Mouse (Mus musculus): ENCODE data around the gene Vasp. TPM values are rescaled to one million over a fixed set of nuclear protein-coding genes. Genes with fewer than 3 reads are reported as not detected.

The Vasp gene
- polyA plus RNA-seq, 1 experiment: 30.8 TPM

- 60% methylated on average over 4 of the region's 4 CpGs for WGBS
- no peaks in the 10 kb centered on the region for H3K27me3 ChIP-seq (ENCODE audit: control insufficient read depth, insufficient read depth, low read length)
- no peak for TF ChIP-seq POLR2A (IDR thresholded peaks at IDR 0.05; ENCODE audit: borderline replicate concordance, insufficient read depth, low read length)
- peaks cover 32% of the 10 kb centered on the region for H3K4me1 ChIP-seq (ENCODE audit: control insufficient read depth, insufficient read depth, low read length)
- H3K4me3 ChIP-seq (replicated peaks; ENCODE audit: insufficient read depth, low read depth, low read length): no peak overlapping the region
- DNase-seq: no peak
- H3K27ac ChIP-seq (ENCODE audit: insufficient read depth, low read length): no peak overlapping the region
Observed at GRCm38 (mm10) chr7:19239986-19240385, 31.6 kb downstream of the Vasp start.

GRCm38 (mm10) chr7:19239423-19239822 lies 32.2 kb downstream of the Vasp start:
- no peak overlapping the region for H3K27ac ChIP-seq (ENCODE audit: insufficient read depth, low read length)
- 0% methylated on average over 1 of the region's 1 CpGs for WGBS
- peak; percentile 98 for TF ChIP-seq CTCF (IDR thresholded peaks at IDR 0.05; ENCODE audit: borderline replicate concordance, insufficient read depth, low read depth, low read length)
- no peak for TF ChIP-seq POLR2A (IDR thresholded peaks at IDR 0.05; ENCODE audit: borderline replicate concordance, insufficient read depth, low read length)
- H3K4me1 ChIP-seq (ENCODE audit: control insufficient read depth, insufficient read depth, low read length): peaks cover 26% of the 10 kb centered on the region
- no peak overlapping the region for H3K4me3 ChIP-seq (replicated peaks; ENCODE audit: insufficient read depth, low read depth, low read length)
- DNase-seq: peak; percentile 85 to 93
- no peaks in the 10 kb centered on the region for H3K27me3 ChIP-seq (ENCODE audit: control insufficient read depth, insufficient read depth, low read length)

- no peak for DNase-seq
- TF ChIP-seq CTCF (IDR thresholded peaks at IDR 0.05; ENCODE audit: borderline replicate concordance, insufficient read depth, low read depth, low read length) (no peak), POLR2A (IDR thresholded peaks at IDR 0.05; ENCODE audit: borderline replicate concordance, insufficient read depth, low read length) (no peak)
- 97% methylated on average over 4 of the region's 4 CpGs for WGBS
- no peak overlapping the region for H3K4me3 ChIP-seq (replicated peaks; ENCODE audit: insufficient read depth, low read depth, low read length)
- H3K27ac ChIP-seq (ENCODE audit: insufficient read depth, low read length): no peak overlapping the region
- H3K4me1 ChIP-seq (ENCODE audit: control insufficient read depth, insufficient read depth, low read length): peaks cover 15% of the 10 kb centered on the region
- no peaks in the 10 kb centered on the region for H3K27me3 ChIP-seq (ENCODE audit: control insufficient read depth, insufficient read depth, low read length)
Observed at GRCm38 (mm10) chr7:19238344-19238743, 33.3 kb downstream of the Vasp start.

- H3K27ac ChIP-seq (ENCODE audit: insufficient read depth, low read length): no peak overlapping the region
- TF ChIP-seq CTCF (IDR thresholded peaks at IDR 0.05; ENCODE audit: borderline replicate concordance, insufficient read depth, low read depth, low read length) (no peak), POLR2A (IDR thresholded peaks at IDR 0.05; ENCODE audit: borderline replicate concordance, insufficient read depth, low read length) (no peak)
Observed at GRCm38 (mm10) chr7:19236411-19236810, 35.2 kb downstream of the Vasp start.

DNA sequence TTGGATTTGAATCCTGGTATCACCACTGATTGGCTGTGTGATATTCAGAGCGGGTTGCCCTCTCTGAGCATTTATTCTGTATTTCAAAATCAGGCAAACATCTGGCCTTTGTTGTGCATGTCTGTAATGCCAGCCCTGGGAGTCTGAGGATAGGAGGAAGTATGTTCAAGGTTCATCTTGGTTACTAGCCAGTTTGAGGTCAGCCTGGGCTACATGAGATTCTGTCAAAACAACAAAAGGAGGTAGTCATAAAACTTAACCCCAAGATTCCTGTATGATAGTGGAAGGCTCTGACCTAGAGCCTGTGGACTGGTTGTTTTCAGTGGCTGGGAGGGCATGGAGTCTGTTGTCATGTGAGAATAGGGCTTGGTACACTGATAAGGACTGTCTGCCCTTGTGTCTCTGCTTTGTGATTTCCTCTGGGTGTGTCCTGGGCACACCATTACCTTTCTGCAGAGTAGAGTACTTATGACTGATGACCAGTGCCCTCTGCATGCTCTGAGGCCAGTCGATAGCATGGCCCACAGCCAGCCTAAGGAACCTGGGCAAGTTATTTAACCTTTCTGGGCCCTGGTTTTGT lies 36.4 kb downstream of the Vasp start:
- Histone ChIP-seq H3K27me3 (ENCODE audit: control insufficient read depth, insufficient read depth, low read length) (no peaks in the 10 kb centered on the region), H3K27ac (ENCODE audit: insufficient read depth, low read length) (no peak overlapping the region), H3K4me1 (ENCODE audit: control insufficient read depth, insufficient read depth, low read length) (peaks cover 7% of the 10 kb centered on the region; the same call in 1 of the 2 replicates), H3K4me3 (replicated peaks; ENCODE audit: insufficient read depth, low read depth, low read length) (no peak overlapping the region)
- no peak for DNase-seq
- 82% methylated on average over 2 of the region's 2 CpGs for WGBS
- TF ChIP-seq CTCF (IDR thresholded peaks at IDR 0.05; ENCODE audit: borderline replicate concordance, insufficient read depth, low read depth, low read length) (no peak), POLR2A (IDR thresholded peaks at IDR 0.05; ENCODE audit: borderline replicate concordance, insufficient read depth, low read length) (no peak)

More at GRCm38 (mm10) chr7:19236411-19236810, 35.2 kb downstream of the Vasp start:
- H3K4me1 ChIP-seq (ENCODE audit: control insufficient read depth, insufficient read depth, low read length): peaks cover 14% of the 10 kb centered on the region
- no peak for DNase-seq
- H3K4me3 ChIP-seq (replicated peaks; ENCODE audit: insufficient read depth, low read depth, low read length): no peak overlapping the region
- 48% methylated on average over 2 of the region's 2 CpGs for WGBS
- no peaks in the 10 kb centered on the region for H3K27me3 ChIP-seq (ENCODE audit: control insufficient read depth, insufficient read depth, low read length)

DNA sequence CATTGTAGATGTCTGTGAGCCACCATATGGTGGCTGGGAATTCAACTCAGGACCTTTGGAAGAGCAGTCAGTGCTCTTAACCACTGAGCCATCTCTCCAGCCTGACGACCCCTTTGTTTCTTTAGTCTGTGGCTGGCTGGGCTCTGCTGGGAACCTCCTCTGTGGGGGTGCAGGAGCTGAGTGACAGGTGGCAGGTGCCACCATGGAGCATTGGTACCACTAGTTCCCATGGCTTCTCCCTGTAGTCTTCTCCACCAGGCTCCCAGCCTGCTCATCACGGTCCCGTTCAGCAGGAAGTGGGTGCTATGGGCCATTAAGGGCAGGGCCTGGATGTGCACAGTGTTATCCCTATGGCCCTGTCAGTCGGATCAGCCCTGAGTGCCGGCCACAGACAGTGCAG lies 37.0 kb downstream of the Vasp start:
- Histone ChIP-seq H3K27me3 (ENCODE audit: control insufficient read depth, insufficient read depth, low read length) (no peaks in the 10 kb centered on the region), H3K4me1 (ENCODE audit: control insufficient read depth, insufficient read depth, low read length) (peaks cover 7% of the 10 kb centered on the region; the same call in 1 of the 2 replicates), H3K4me3 (replicated peaks; ENCODE audit: insufficient read depth, low read depth, low read length) (no peak overlapping the region), H3K27ac (ENCODE audit: insufficient read depth, low read length) (no peak overlapping the region)
- 64% methylated on average over 5 of the region's 5 CpGs for WGBS
- DNase-seq: no peak
- no peak for TF ChIP-seq CTCF (IDR thresholded peaks at IDR 0.05; ENCODE audit: borderline replicate concordance, insufficient read depth, low read depth, low read length)
- no peak for TF ChIP-seq POLR2A (IDR thresholded peaks at IDR 0.05; ENCODE audit: borderline replicate concordance, insufficient read depth, low read length)

- TF ChIP-seq CTCF (IDR thresholded peaks at IDR 0.05; ENCODE audit: borderline replicate concordance, insufficient read depth, low read depth, low read length) (no peak), POLR2A (IDR thresholded peaks at IDR 0.05; ENCODE audit: borderline replicate concordance, insufficient read depth, low read length) (no peak)
- DNase-seq: no peak
- no peak overlapping the region for H3K4me3 ChIP-seq (replicated peaks; ENCODE audit: insufficient read depth, low read depth, low read length)
- 89% methylated on average over 3 of the region's 3 CpGs for WGBS
- H3K4me1 ChIP-seq (ENCODE audit: control insufficient read depth, insufficient read depth, low read length): peaks cover 10% of the 10 kb centered on the region; the same call in 1 of the 2 replicates
- H3K27ac ChIP-seq (ENCODE audit: insufficient read depth, low read length): no peak overlapping the region
- H3K27me3 ChIP-seq (ENCODE audit: control insufficient read depth, insufficient read depth, low read length): no peaks in the 10 kb centered on the region
Observed at GRCm38 (mm10) chr7:19231849-19232248, 39.8 kb downstream of the Vasp start.

DNA sequence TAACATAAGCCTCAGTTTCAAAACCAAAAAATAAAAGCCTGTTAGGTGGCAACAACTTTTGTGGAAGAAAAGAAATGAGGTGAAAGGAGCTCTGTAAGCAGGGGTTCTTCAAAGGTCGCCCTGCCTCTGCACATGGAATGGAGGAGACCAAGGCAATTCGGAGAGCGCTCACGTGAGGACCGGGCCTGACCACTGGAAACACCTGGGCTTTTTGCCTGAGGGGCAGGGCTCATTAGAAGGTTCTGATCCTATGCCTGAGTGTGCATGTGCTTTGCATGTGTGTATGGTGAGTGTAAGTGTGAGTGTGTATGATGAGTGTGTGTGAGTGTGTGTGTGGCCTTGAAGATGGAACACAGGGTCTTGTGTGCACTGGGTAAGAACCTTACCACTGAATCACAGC lies 40.7 kb downstream of the Vasp start:
- 94% methylated on average over 5 of the region's 5 CpGs for WGBS
- no peak for DNase-seq
- TF ChIP-seq CTCF (IDR thresholded peaks at IDR 0.05; ENCODE audit: borderline replicate concordance, insufficient read depth, low read depth, low read length) (no peak), POLR2A (IDR thresholded peaks at IDR 0.05; ENCODE audit: borderline replicate concordance, insufficient read depth, low read length) (no peak)
- no peaks in the 10 kb centered on the region for H3K27me3 ChIP-seq (ENCODE audit: control insufficient read depth, insufficient read depth, low read length)
- H3K4me1 ChIP-seq (ENCODE audit: control insufficient read depth, insufficient read depth, low read length): peaks cover 8% of the 10 kb centered on the region; the same call in 1 of the 2 replicates
- H3K27ac ChIP-seq (ENCODE audit: insufficient read depth, low read length): no peak overlapping the region
- no peak overlapping the region for H3K4me3 ChIP-seq (replicated peaks; ENCODE audit: insufficient read depth, low read depth, low read length)

Data from cerebellum, adult 2 months (tissue).